Mouse (Mus musculus) colon, adult 2 months (tissue): ENCODE data around the gene Gm26741. TPM values are rescaled to one million over a fixed set of nuclear protein-coding genes. Genes with fewer than 3 reads are reported as not detected.

Experiments used
- polyA plus RNA-seq: library from polyadenylated mRNA; depleted of rRNA; stranded (reverse); fragments of >200 nt; gene quantifications from 2 replicates; pipeline ENCODE4 v1.2.3, GENCODE M21; 2012; rRNA removed

Gm26741 gene
- not detected in 2 replicates for polyA plus RNA-seq

DNA sequence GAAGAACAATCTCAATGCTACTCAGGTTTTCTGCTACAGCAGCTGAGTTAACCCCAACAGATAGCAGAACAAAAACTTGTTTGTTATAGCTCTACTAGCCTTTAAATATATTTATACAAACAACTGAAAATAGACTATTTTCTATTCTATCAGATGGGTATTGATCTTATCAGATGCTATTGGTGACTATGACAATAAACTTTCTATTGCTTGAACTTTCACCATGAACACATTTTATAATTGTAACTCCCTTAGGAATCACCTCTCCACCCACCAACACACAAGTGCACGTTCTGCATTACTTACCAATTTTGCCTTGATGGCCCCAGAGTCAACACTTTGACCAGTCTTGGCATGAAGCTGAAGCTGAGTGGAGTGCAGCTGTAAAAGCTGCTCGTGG, at the start of gene Gm26741:
Gene Gm26741 (plus strand): TSS at position 301 of the 400 bp plus-strand sequence.

DNA sequence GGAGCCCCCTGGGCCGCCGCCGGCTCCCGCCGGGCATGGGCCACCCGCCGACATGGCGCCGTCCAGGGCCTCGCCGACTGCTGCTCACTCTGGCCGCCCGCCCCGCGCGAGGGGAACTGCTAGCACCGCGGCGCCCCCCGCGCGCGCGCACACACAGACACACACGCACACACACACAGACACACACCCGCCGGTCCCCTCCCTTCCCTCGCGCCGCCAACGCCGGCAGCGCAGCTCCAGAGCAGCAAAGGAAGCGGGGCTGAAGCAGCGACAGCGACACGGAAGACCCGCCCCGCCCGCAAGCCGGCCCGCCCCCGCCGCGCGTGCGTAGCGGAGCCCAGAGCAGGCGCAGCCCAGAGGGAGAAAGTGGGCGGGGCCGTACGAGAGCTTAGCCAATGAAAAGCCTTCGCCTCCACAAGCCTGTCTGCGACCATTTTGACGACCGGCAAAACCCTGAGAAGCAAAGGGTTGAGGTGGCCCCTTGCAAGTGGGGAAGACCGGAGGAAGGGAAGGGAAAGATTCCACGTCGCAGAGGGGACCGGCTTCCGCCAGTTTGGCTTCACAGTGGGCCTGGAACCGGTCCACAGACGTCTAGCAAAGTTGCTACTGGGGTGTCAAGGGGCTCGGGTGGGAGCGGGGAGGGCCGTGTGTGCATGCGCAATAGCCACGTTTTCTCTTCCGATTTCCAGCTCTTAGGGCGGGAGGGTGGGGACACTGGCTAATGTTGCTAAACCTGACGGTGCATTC, 23.5 kb downstream of the Gm26741 start, which contains the start of gene Gopc:
Gene Gopc (minus strand): TSS at position 280 of the 747 bp plus-strand sequence.

DNA sequence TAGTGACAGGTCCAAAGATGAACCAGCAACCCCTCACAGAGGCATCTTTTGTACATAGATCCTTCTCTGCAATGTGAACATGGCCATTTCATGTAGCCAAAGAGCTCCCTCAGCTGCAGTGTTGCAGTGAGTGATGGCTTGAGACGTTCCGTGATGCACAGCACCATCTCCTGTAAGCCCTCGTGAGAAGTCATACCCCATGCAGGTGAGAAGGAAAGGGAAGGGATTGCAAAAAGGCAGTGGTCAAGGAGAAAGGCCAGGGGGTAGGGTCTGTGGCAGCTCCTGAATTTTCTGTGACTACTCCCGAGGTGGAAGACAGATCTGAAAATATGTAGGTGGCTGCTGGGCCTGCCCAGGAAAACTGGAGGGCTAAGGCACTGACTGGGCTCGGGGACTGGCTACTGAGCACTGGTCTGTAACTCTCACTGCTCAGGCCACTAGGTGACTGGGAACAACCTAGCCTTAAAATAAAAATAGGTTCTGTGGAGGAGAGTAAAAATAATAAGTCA, 30.4 kb downstream of the Gm26741 start, which contains the start of gene Nepn:
Gene Nepn (plus strand): TSS at position 51 of the 509 bp plus-strand sequence.

Other genes starting within 250 kb of the Gm26741 start
- gene Ros1, start 163.5 kb upstream of the Gm26741 start, polyA plus RNA-seq: not detected in 2 replicates
- gene Dcbld1, start 125.1 kb upstream of the Gm26741 start, polyA plus RNA-seq: 15.3 and 15.9 TPM in 2 replicates
- gene Gopc, start 23.4 kb downstream of the Gm26741 start, polyA plus RNA-seq: 5.6 and 5.8 TPM in 2 replicates
- not detected in 2 replicates for gene Nepn, start 30.2 kb downstream of the Gm26741 start, polyA plus RNA-seq
- 27.6 and 38.2 TPM in 2 replicates for gene Nus1, start 58.8 kb downstream of the Gm26741 start, polyA plus RNA-seq